Mouse (Mus musculus) lung, postnatal 10 days (tissue): ENCODE results near the gene Aff2.

ENCODE experiments used
- DNase-seq: peaks from one replicate; pipeline ENCODE4 v3.0.0; 2021

The Aff2 gene

GRCm38 (mm10) chrX:69801890-69802439 is 441.9 kb downstream of the Aff2 start:
- DNase-seq: no peak

GRCm38 (mm10) chrX:69802481-69802880 is 442.4 kb downstream of the Aff2 start:
- DNase-seq: no peak

- DNase-seq: no peak
Measured at GRCm38 (mm10) chrX:69811798-69812197, 451.7 kb downstream of the Aff2 start.

GRCm38 (mm10) chrX:69815054-69815453 is 455.0 kb downstream of the Aff2 start:
- DNase-seq: no peak

- no peak for DNase-seq
Measured at GRCm38 (mm10) chrX:69817679-69818078, 457.6 kb downstream of the Aff2 start.

- no peak for DNase-seq
Measured at GRCm38 (mm10) chrX:69818188-69818587, 458.1 kb downstream of the Aff2 start.

GRCm38 (mm10) chrX:69867601-69868000 is 507.5 kb downstream of the Aff2 start:
- no peak for DNase-seq

- DNase-seq: no peak
Measured at GRCm38 (mm10) chrX:69891713-69892112, 531.6 kb downstream of the Aff2 start.
